Mouse (Mus musculus) neural tube, embryonic 12.5 days (tissue): ENCODE results near the gene Mast2. TPM values are rescaled to one million over a fixed set of nuclear protein-coding genes. Genes with fewer than 3 reads are reported as not detected.

Experiments used
- ATAC-seq: fragments of 200-750 bp; cut with Nextera tagmentation; 2 replicates; pipeline ENCODE4 v1.8.0; 2017; ENCODE audit warnings: low read depth, mild to moderate bottlenecking, moderate TSS enrichment, moderate library complexity; ENCODE audit not compliant: low FRiP score
- H3K27ac ChIP-seq: fragments of 300-500 bp; sonication (generic); 2 replicates; pipeline ENCODE4 v1.5.1; 2016
- H3K27me3 ChIP-seq: fragments of 300-500 bp; sonication (generic); replicated peaks from 2 replicates; pipeline ENCODE4 v1.6.1; 2016; ENCODE audit warnings: mild to moderate bottlenecking
- H3K36me3 ChIP-seq: fragments of 300-500 bp; sonication (generic); 2 replicates; pipeline ENCODE4 v1.6.1; 2016; ENCODE audit warnings: mild to moderate bottlenecking
- H3K4me1 ChIP-seq: fragments of 300-500 bp; sonication (generic); 2 replicates; pipeline ENCODE4 v1.6.1; 2016
- H3K4me2 ChIP-seq: fragments of 300-500 bp; sonication (generic); replicated peaks from 2 replicates; pipeline ENCODE4 v1.6.1; 2016; ENCODE audit warnings: mild to moderate bottlenecking
- H3K4me3 ChIP-seq: fragments of 300-500 bp; sonication (generic); 2 replicates; pipeline ENCODE4 v1.5.1; 2016
- H3K9ac ChIP-seq: fragments of 300-500 bp; sonication (generic); 2 replicates; pipeline ENCODE4 v1.6.1; 2016; ENCODE audit warnings: mild to moderate bottlenecking
- H3K9me3 ChIP-seq: fragments of 300-500 bp; sonication (generic); 2 replicates; pipeline ENCODE4 v1.6.1; 2016; ENCODE audit warnings: mild to moderate bottlenecking
- WGBS: fragments of 180-500 bp; shearing (Covaris S2); methylation state at CpG from one replicate; pipeline ENCODE4 v1.1.7; 2016; 5-methylcytosine and 5-hydroxymethylcytosine counted together
- polyA plus RNA-seq: library from polyadenylated mRNA; unstranded; fragments of >200 nt; fragmentation: Nextera tagmentation; extraction: Ambion mirVana; gene quantifications from 2 replicates; pipeline ENCODE4 v1.2.1, GENCODE M21; 2016

Gene Mast2
- polyA plus RNA-seq, 1 experiment from 2014 or later = 34.5 TPM

DNA sequence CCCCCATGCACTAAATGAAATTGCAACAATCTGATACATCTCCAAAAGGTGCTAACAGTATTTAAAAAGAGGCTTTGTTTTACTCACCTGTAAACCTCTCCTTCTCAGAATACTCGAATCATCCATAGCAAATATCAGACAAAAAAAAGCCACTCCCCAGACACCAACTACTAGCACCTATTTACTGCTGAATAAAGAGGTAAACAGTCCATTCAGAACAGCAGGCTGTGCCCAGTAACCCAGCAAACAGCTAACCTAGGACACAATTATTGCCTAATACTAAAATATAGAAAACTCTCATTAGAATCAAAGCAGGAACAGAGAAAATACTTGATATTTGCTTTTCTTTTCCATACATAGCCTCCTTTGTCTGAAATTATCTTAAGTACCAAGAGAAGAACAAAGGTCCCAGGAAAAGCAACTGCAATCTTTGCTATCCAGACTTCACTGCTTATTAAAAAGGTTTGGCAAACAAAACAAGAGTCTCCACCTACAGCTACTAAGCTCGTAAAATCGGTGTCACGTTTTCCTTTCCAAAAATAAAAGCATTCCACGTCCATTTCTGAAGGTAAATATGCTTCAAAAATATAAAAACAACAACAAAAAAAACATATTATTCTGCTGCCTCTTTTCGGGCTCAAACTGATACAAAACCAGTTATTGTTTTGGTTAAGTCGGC is 58.6 kb downstream of the Mast2 start:
- ATAC-seq = no peak
- Histone ChIP-seq H3K9me3 (no peaks in the 10 kb centered on the region), H3K27ac (no peak overlapping the region), H3K4me3 (no peak overlapping the region), H3K4me1 (peaks cover 10% of the 10 kb centered on the region; the same call in 1 of the 2 replicates), H3K4me2 (peak overlapping the region; percentile 47), H3K9ac (peak overlapping the region; percentile 49), H3K27me3 (no peaks in the 10 kb centered on the region), H3K36me3 (no peaks in the 10 kb centered on the region)
- 56% methylated on average over 7 of the region's 7 CpGs for WGBS

DNA sequence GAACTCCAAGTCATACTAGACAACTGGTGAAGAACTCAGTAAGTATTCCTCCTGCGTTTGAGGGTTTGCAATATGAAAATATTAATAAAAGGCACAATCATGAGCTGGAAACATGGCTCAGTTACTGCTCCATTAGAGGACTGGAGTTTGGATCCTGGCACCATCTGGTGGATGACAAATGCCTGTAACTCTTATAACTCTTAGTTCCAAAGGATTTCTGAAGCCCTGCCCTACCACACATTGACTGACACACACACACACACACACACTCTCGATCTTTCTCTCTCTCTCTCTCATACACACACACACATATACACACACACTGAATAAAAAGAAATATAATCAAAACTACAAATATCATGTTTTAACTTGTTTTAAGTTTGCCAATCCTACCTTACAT is 60.1 kb downstream of the Mast2 start:
- 86% methylated on average over 2 of the region's 2 CpGs for WGBS
- H3K4me3 ChIP-seq = no peak overlapping the region
- no peak overlapping the region for H3K9ac ChIP-seq
- no peaks in the 10 kb centered on the region for H3K27me3 ChIP-seq
- no peak for ATAC-seq
- H3K9me3 ChIP-seq = no peaks in the 10 kb centered on the region
- no peak overlapping the region for H3K27ac ChIP-seq
- peaks cover 10% of the 10 kb centered on the region; the same call in 1 of the 2 replicates for H3K4me1 ChIP-seq
- H3K4me2 ChIP-seq = no peak overlapping the region
- H3K36me3 ChIP-seq = no peaks in the 10 kb centered on the region

DNA sequence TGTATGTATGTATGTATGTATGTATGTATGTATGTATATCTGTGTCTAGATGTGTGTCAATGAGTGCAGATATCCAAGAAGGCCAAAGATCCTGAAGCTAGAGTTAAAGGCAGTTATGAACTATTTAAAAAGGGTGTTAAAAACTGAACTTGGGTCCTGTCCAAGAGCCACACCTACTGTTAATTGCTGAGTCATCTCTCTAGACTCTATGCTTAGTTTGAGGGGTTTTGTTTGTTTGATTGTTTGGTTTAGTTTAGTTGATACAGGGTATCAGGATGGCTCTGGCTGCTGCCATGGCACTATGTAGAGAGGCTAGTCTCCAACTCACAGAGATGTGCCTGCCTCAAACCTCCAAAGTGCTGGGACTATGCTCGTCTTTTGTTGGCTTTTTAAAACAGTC is 61.3 kb downstream of the Mast2 start:
- no peak overlapping the region for H3K27ac ChIP-seq
- no peak overlapping the region for H3K4me2 ChIP-seq
- no peaks in the 10 kb centered on the region for H3K9me3 ChIP-seq
- no peaks in the 10 kb centered on the region for H3K27me3 ChIP-seq
- H3K36me3 ChIP-seq = no peaks in the 10 kb centered on the region
- H3K4me3 ChIP-seq = no peak overlapping the region
- peaks cover 10% of the 10 kb centered on the region; the same call in 1 of the 2 replicates for H3K4me1 ChIP-seq
- ATAC-seq = no peak
- WGBS = 74% methylated on average over 1 of the region's 1 CpGs
- H3K9ac ChIP-seq = no peak overlapping the region

DNA sequence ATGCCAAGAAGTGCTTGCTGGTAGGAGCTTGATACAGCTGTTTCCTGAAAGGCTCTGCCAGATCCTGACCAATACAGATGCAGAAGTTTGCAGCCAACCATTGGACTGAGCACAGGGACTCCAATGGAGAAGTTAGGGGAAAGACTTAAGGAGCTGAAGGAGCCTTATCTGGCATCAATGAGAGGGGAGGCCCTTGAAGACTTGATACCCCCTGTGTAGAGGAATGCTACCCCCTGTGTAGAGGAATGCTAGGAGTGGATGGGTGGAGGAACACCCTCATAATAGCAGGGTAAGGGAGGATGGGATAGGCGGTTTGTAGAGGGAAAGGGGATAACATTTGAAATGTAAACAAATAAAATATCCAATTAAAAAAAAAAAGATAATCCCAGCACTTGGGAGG is 65.9 kb downstream of the Mast2 start:
- no peaks in the 10 kb centered on the region for H3K4me1 ChIP-seq
- WGBS = 67% methylated on average over 1 of the region's 1 CpGs
- no peak for ATAC-seq

DNA sequence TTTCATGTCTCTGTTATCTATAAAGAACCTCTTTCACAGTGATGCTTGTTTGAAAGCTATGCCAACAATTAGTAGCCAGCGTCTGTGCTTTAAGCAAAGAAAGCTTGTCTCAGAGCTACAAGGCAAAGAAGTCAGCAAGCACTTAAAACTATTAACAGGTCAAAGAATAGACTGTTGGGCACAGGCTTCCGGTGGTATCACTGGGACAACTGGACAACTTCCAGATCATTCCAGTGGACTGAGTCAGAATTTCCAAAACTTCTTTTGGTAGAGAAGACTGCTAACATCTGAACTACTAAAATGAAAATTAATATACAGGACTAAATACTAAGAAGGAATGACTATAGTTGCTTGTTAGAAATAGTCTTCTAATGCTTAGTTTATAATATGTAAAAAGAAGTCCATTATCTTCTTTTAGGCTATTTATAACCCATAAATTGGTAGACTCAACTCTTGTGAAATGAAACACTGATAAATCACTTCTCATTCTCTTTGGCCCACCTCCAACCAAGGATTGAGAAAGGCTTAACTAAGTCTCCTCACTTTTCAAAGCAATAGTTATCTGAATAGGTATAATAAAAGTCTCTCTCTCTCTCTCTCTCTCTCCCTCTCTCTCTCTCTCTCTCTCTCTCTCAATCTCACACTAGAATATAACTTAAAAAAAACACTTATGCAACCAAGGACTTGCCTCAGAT is 85.9 kb downstream of the Mast2 start:
- no peaks in the 10 kb centered on the region for H3K9me3 ChIP-seq
- H3K4me1 ChIP-seq = no peaks in the 10 kb centered on the region
- H3K27ac ChIP-seq = no peak overlapping the region
- no peak overlapping the region for H3K9ac ChIP-seq
- 88% methylated on average over 2 of the region's 2 CpGs for WGBS
- no peak for ATAC-seq
- no peaks in the 10 kb centered on the region for H3K36me3 ChIP-seq
- no peak overlapping the region for H3K4me2 ChIP-seq
- H3K4me3 ChIP-seq = no peak overlapping the region
- H3K27me3 ChIP-seq = no peaks in the 10 kb centered on the region

More for the DNA sequence above, 65.9 kb downstream of the Mast2 start:
- Histone ChIP-seq H3K36me3 (no peaks in the 10 kb centered on the region), H3K27me3 (no peaks in the 10 kb centered on the region), H3K4me2 (no peak overlapping the region), H3K9ac (no peak overlapping the region), H3K4me3 (no peak overlapping the region), H3K27ac (no peak overlapping the region), H3K9me3 (no peaks in the 10 kb centered on the region)

DNA sequence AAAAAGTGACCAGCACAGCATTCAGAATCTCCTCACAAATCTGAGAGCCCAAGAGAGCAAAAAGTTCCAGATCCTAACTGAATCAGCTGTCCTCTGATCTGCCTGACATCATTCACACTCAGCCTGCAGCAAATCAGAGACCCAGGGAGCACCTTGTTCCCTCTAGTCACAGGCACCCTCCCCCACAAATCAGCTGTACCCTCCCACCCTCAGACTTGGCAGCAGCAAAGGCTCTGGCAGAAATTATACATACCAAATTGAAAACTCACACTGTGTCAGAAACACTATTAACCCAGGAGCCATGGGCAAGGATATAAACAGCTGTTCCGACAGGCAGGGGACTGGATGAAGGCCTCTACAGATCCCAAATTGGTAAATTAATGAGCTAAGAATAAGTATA is 92.3 kb downstream of the Mast2 start:
- H3K27me3 ChIP-seq = no peaks in the 10 kb centered on the region
- no peak for ATAC-seq
- no peaks in the 10 kb centered on the region for H3K36me3 ChIP-seq
- WGBS = 72% methylated on average over 1 of the region's 1 CpGs
- no peak overlapping the region for H3K27ac ChIP-seq
- no peak overlapping the region for H3K4me2 ChIP-seq
- no peak overlapping the region for H3K4me3 ChIP-seq
- no peaks in the 10 kb centered on the region for H3K9me3 ChIP-seq
- H3K4me1 ChIP-seq = no peaks in the 10 kb centered on the region
- no peak overlapping the region for H3K9ac ChIP-seq

DNA sequence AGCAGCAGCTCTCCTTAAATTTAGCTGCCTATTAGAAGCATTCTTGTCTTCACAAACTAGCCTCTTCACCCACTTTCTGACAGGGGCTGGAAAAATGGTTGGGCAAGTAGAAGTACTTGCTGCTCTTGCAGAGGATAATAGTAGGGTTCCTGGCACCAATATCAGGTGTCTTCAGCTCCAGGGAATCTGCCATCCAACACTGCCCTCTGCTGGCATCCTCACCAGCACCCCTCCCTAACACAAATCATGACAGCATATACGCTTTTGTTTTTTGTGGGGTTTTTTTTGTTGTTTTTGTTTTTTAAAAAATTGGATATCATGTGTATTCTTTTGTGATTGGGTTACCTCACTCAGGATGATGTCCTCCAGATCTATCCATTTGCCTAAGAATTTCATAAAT is 105.9 kb downstream of the Mast2 start:
- Histone ChIP-seq H3K27me3 (no peaks in the 10 kb centered on the region), H3K4me1 (no peaks in the 10 kb centered on the region), H3K9me3 (no peaks in the 10 kb centered on the region; the same call in 1 of the 2 replicates), H3K27ac (no peak overlapping the region), H3K4me3 (no peak overlapping the region), H3K4me2 (no peak overlapping the region), H3K9ac (no peak overlapping the region), H3K36me3 (no peaks in the 10 kb centered on the region)
- WGBS = 97% methylated on average over 1 of the region's 1 CpGs
- ATAC-seq = no peak

DNA sequence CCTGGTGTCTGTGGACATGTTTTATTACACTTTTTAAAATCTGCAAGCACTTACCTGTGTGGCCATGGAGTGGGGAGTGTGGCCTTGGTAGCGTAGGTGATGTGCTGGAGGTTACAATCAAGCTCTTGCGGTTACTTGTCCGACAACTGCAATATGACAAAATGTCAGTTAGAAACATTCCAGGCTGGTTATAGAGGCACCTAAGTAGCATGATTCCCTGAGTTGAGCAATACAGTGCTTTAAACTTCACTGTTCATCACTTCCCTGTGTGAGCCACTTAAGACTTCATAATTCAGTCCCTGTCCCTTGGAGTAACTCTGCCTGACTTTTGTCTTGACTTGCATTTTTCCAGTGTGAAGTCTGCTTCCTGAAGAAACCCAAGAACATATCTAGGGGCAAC is 111.1 kb downstream of the Mast2 start:
- no peak overlapping the region for H3K4me2 ChIP-seq
- no peaks in the 10 kb centered on the region for H3K36me3 ChIP-seq
- no peak for ATAC-seq

DNA sequence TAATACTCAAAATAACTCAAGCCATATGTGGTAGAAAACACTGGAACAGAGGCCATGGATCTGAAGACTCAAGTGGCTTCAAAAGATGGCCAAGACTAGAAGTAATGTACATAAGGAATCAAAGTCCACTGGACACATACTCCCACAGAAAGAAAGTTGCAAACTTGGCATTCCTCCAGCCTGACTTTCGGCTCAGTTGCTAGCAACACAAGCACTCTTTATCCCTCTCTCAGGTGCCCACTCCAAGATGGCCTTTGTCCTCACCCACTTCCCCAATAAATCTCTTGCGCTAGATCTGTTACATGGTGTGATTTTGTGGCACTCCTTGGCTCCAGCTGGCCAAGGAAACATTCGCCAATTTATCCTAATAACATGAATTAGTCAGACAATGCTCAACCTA is 111.5 kb downstream of the Mast2 start:
- Histone ChIP-seq H3K27me3 (no peaks in the 10 kb centered on the region), H3K9ac (no peak overlapping the region), H3K4me2 (no peak overlapping the region), H3K9me3 (no peaks in the 10 kb centered on the region), H3K4me1 (no peaks in the 10 kb centered on the region), H3K4me3 (no peak overlapping the region), H3K27ac (no peak overlapping the region), H3K36me3 (no peaks in the 10 kb centered on the region)
- no peak for ATAC-seq
- 86% methylated on average over 3 of the region's 3 CpGs for WGBS

More for the DNA sequence above, 111.1 kb downstream of the Mast2 start:
- Histone ChIP-seq H3K27me3 (no peaks in the 10 kb centered on the region), H3K9ac (no peak overlapping the region), H3K27ac (no peak overlapping the region), H3K4me1 (no peaks in the 10 kb centered on the region), H3K9me3 (no peaks in the 10 kb centered on the region), H3K4me3 (no peak overlapping the region)
- 99% methylated on average over 3 of the region's 3 CpGs for WGBS

DNA sequence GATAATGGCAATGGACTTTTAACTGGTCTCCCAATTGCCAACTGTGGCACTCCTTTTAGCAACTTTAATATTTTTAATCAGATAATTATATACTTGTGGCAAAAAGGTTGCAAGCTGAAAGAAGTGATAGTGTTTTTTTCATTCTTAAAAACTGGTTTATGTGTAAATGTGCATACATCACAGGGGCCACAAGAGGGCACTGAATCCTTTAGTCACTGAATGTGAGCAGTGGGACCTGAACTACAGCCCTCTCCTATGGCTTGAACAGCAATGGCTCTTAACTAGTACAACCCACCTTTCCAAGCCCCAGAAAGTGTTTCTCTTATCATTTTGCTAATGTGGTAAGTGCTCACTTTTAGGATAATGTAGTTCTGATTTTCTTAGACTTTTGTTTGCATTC is 121.9 kb downstream of the Mast2 start:
- Histone ChIP-seq H3K27me3 (no peaks in the 10 kb centered on the region), H3K4me1 (no peaks in the 10 kb centered on the region), H3K9me3 (no peaks in the 10 kb centered on the region), H3K9ac (no peak overlapping the region), H3K4me2 (no peak overlapping the region), H3K27ac (no peak overlapping the region), H3K4me3 (no peak overlapping the region), H3K36me3 (no peaks in the 10 kb centered on the region)
- no peak for ATAC-seq

DNA sequence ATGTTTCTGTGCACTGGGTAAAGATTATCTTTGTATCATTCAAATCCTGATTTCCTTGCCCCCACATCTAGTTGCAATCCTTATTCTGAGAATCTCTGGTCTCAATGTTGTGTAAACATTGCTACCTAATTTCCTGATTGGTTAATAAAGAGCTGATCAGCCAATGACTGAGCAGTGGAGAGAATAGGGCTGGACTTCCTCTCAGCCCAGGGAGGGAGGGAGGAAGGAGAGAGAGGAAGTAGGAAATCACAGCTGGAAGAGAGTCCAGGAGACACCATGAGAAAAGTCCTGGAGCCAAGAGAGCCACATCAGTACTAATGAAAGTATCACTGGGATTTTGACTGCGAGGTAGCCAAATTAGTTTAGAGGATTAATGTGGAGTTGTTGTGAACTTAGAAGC is 127.7 kb downstream of the Mast2 start:
- Histone ChIP-seq H3K9me3 (no peaks in the 10 kb centered on the region), H3K4me2 (no peak overlapping the region), H3K4me3 (no peak overlapping the region), H3K4me1 (no peaks in the 10 kb centered on the region), H3K27ac (no peak overlapping the region), H3K36me3 (no peaks in the 10 kb centered on the region), H3K9ac (no peak overlapping the region), H3K27me3 (no peaks in the 10 kb centered on the region)
- 91% methylated on average over 1 of the region's 1 CpGs for WGBS
- no peak for ATAC-seq

DNA sequence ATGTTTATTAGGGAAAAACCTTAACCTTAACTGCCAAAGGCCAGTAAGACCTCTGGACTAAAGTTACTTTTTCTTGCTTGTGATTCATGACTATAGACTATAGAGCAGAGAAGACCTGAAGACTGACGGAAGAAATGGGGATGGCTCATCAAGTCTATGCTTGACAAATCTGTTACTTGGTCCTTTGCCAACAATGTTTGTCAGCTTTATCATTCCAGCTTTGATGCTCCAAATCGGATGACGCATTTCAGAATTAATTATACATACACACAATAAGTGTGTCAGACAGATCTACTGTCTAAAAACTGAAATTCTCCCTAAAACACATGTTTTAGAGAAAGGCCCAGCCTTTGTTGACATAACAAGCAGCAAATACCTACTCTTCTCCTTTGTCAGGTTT is 134.7 kb downstream of the Mast2 start:
- H3K4me3 ChIP-seq = no peak overlapping the region
- no peaks in the 10 kb centered on the region for H3K4me1 ChIP-seq
- H3K27me3 ChIP-seq = no peaks in the 10 kb centered on the region
- no peak for ATAC-seq
- H3K4me2 ChIP-seq = no peak overlapping the region
- H3K36me3 ChIP-seq = peaks cover 29% of the 10 kb centered on the region
- H3K9me3 ChIP-seq = no peaks in the 10 kb centered on the region
- no peak overlapping the region for H3K9ac ChIP-seq
- H3K27ac ChIP-seq = no peak overlapping the region
- 96% methylated on average over 3 of the region's 3 CpGs for WGBS

DNA sequence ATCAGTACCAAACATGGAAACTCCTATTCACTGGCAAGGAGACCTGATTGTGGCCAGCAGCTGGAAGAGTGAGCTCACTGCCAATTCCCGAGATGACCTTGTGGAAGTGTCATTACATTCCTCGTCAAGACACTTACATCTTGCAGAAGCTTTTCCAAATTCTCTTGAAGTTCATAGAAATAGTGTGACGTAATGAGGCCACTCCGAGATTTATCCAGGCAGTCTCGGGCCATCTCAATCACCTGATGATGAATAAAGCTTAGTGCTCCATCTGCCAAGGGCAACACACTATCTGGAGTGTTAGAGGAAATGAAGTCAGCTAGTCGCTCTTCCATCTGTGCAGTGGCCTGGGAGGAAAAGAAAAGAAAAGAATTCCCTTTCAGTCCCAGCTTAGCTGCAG is 141.9 kb downstream of the Mast2 start:
- Histone ChIP-seq H3K4me3 (no peak overlapping the region), H3K4me2 (no peak overlapping the region), H3K4me1 (no peaks in the 10 kb centered on the region), H3K9ac (no peak overlapping the region), H3K9me3 (no peaks in the 10 kb centered on the region), H3K27ac (no peak overlapping the region), H3K27me3 (no peaks in the 10 kb centered on the region), H3K36me3 (peaks cover 79% of the 10 kb centered on the region)
- WGBS = 94% methylated on average over 6 of the region's 6 CpGs
- ATAC-seq = no peak
